Mouse (Mus musculus) limb, embryonic 14.5 days (tissue): ENCODE measurements around the gene Ear6. TPM values are rescaled to one million over a fixed set of nuclear protein-coding genes. Genes with fewer than 3 reads are reported as not detected.
A peak's percentile ranks its signal among the peaks of the same experiment; 100 is the strongest.

ENCODE experiments used
- ATAC-seq: fragments of 200-750 bp; cut with Nextera tagmentation; 2 replicates; pipeline ENCODE4 v1.8.0; 2017; ENCODE audit warnings: low read depth, moderate number of reproducible peaks, moderate TSS enrichment; ENCODE audit not compliant: low FRiP score
- DNase-seq: peaks from one replicate; pipeline ENCODE4 v3.0.0-alpha.2; 2015; ENCODE audit warnings: low spot score
- H3K27ac ChIP-seq: fragments of 300-500 bp; sonication (generic); replicated peaks from 2 replicates; pipeline ENCODE4 v1.5.1; 2014; ENCODE audit warnings: low read depth, mild to moderate bottlenecking, low read length, moderate library complexity, mixed read lengths
- H3K27me3 ChIP-seq: fragments of 300-500 bp; sonication (generic); 2 replicates; pipeline ENCODE4 v1.6.1; 2014; ENCODE audit warnings: low read length, mixed read lengths; ENCODE audit not compliant: control insufficient read depth, insufficient read depth
- H3K36me3 ChIP-seq: fragments of 300-500 bp; sonication (generic); 2 replicates; pipeline ENCODE4 v1.6.1; 2014; ENCODE audit warnings: mild to moderate bottlenecking, low read length, moderate library complexity, mixed read lengths; ENCODE audit not compliant: control insufficient read depth, insufficient read depth
- H3K4me1 ChIP-seq: fragments of 300-500 bp; sonication (generic); 2 replicates; pipeline ENCODE4 v1.6.1; 2014; ENCODE audit warnings: antibody characterized with exemption, low read length, mixed read lengths; ENCODE audit not compliant: control insufficient read depth, insufficient read depth
- H3K4me2 ChIP-seq: fragments of 300-500 bp; sonication (generic); replicated peaks from 2 replicates; pipeline ENCODE4 v1.6.1; 2014; ENCODE audit warnings: low read depth, mild to moderate bottlenecking, low read length, moderate library complexity; ENCODE audit not compliant: severe bottlenecking
- H3K4me3 ChIP-seq: fragments of 300-500 bp; sonication (generic); replicated peaks from 2 replicates; pipeline ENCODE4 v1.5.1; 2014; ENCODE audit warnings: low read length
- H3K9ac ChIP-seq: fragments of 300-500 bp; sonication (generic); 2 replicates; pipeline ENCODE4 v1.6.1; 2014; ENCODE audit warnings: mild to moderate bottlenecking, low read depth, low read length, moderate library complexity; ENCODE audit not compliant: severe bottlenecking
- H3K9me3 ChIP-seq: fragments of 300-500 bp; sonication (generic); 2 replicates; pipeline ENCODE4 v1.6.1; 2016; ENCODE audit warnings: low read length; ENCODE audit not compliant: control insufficient read depth
- POLR2A ChIP-seq: fragments of 200-500 bp; IDR thresholded peaks from 2 replicates; pipeline ENCODE4 v1.8.0; 2012; ENCODE audit warnings: inconsistent platforms, mild to moderate bottlenecking, moderate library complexity, borderline replicate concordance; ENCODE audit not compliant: insufficient read depth, insufficient read length; ENCODE audit errors: extremely low read depth
- WGBS: fragments of 180-500 bp; shearing (Covaris S2); extraction: QIAGEN DNeasy Blood & Tissue Kit; methylation state at CpG from one replicate; pipeline ENCODE4 v1.1.7; 2014; 5-methylcytosine and 5-hydroxymethylcytosine counted together
- polyA plus RNA-seq, 2 experiments: library from polyadenylated mRNA; depleted of rRNA in 1 of 2; stranded (reverse) in 1 of 2; unstranded in 1 of 2; fragments of >200 nt; fragmentation: Nextera tagmentation in 1 of 2; extraction: Ambion mirVana in 1 of 2; gene quantifications; 2 replicates each; pipeline versions ENCODE4 v1.2.1 to v1.2.3; 2012 to 2014

Ear6 gene
- polyA plus RNA-seq, 2 experiments: 0.31 TPM; not detected in 1

GRCm38 (mm10) chr14:51893809-51894208, 40.3 kb downstream of the Ear6 start:
- peaks cover 37% of the 10 kb centered on the region for H3K36me3 ChIP-seq
- DNase-seq (no peak), ATAC-seq (no peak)
- whole genome bisulfite sequencing: 48% methylated on average over 3 of the region's 3 CpGs
- H3K9me3 ChIP-seq: no peaks in the 10 kb centered on the region
- TF ChIP-seq POLR2A: no peak
- no peaks in the 10 kb centered on the region for H3K27me3 ChIP-seq
- H3K9ac ChIP-seq: no peak overlapping the region
- H3K4me1 ChIP-seq: no peaks in the 10 kb centered on the region
- H3K27ac ChIP-seq: no peak overlapping the region
- H3K4me3 ChIP-seq: no peak overlapping the region
- no peak overlapping the region for H3K4me2 ChIP-seq

- no peak for DNase-seq
- H3K9ac ChIP-seq: no peak overlapping the region
Measured at GRCm38 (mm10) chr14:51895071-51895470, 41.6 kb downstream of the Ear6 start.

GRCm38 (mm10) chr14:51896019-51896418, 42.5 kb downstream of the Ear6 start:
- no peak overlapping the region for H3K4me2 ChIP-seq
- H3K4me1 ChIP-seq: no peaks in the 10 kb centered on the region
- DNase-seq (no peak), ATAC-seq (no peak)
- H3K4me3 ChIP-seq: no peak overlapping the region
- no peaks in the 10 kb centered on the region for H3K9me3 ChIP-seq
- WGBS: 85% methylated on average over 6 of the region's 6 CpGs
- H3K36me3 ChIP-seq: peaks cover 15% of the 10 kb centered on the region
- no peak overlapping the region for H3K9ac ChIP-seq
- no peak for TF ChIP-seq POLR2A
- no peaks in the 10 kb centered on the region for H3K27me3 ChIP-seq
- no peak overlapping the region for H3K27ac ChIP-seq

More at GRCm38 (mm10) chr14:51895071-51895470, 41.6 kb downstream of the Ear6 start:
- Histone ChIP-seq H3K27ac (no peak overlapping the region), H3K9me3 (no peaks in the 10 kb centered on the region), H3K4me3 (no peak overlapping the region), H3K4me1 (no peaks in the 10 kb centered on the region), H3K27me3 (no peaks in the 10 kb centered on the region), H3K36me3 (peaks cover 25% of the 10 kb centered on the region), H3K4me2 (no peak overlapping the region)
- ATAC-seq: no peak
- 75% methylated on average over 14 of the region's 14 CpGs for WGBS
- TF ChIP-seq POLR2A: no peak

- Histone ChIP-seq H3K4me3 (no peak overlapping the region), H3K4me2 (no peak overlapping the region), H3K27ac (no peak overlapping the region), H3K9ac (no peak overlapping the region), H3K27me3 (no peaks in the 10 kb centered on the region), H3K4me1 (no peaks in the 10 kb centered on the region), H3K9me3 (no peaks in the 10 kb centered on the region), H3K36me3 (peaks cover 9% of the 10 kb centered on the region)
- DNase-seq (peak; percentile 19), ATAC-seq (no peak)
- no peak for TF ChIP-seq POLR2A
- WGBS: 80% methylated on average over 8 of the region's 8 CpGs
Measured at GRCm38 (mm10) chr14:51896539-51897170, 43.2 kb downstream of the Ear6 start.

GRCm38 (mm10) chr14:51899351-51899750, 45.9 kb downstream of the Ear6 start:
- 97% methylated on average over 1 of the region's 1 CpGs for WGBS

More at GRCm38 (mm10) chr14:51899351-51899750, 45.9 kb downstream of the Ear6 start:
- DNase-seq (no peak), ATAC-seq (no peak)
- Histone ChIP-seq H3K27ac (no peak overlapping the region), H3K9me3 (no peaks in the 10 kb centered on the region), H3K4me1 (no peaks in the 10 kb centered on the region), H3K4me3 (no peak overlapping the region), H3K36me3 (no peaks in the 10 kb centered on the region), H3K4me2 (no peak overlapping the region), H3K9ac (no peak overlapping the region), H3K27me3 (no peaks in the 10 kb centered on the region)
- TF ChIP-seq POLR2A: no peak
